Mouse (Mus musculus) lung, postnatal 0 days (tissue): ENCODE results near the gene Etnk2.

Experiments used
- CTCF ChIP-seq: IDR thresholded peaks from 2 replicates; pipeline ENCODE4 v1.5.1; 2016; ENCODE audit warnings: antibody characterized with exemption, mild to moderate bottlenecking
- EP300 ChIP-seq: IDR thresholded peaks from 2 replicates; pipeline ENCODE4 v1.6.1; 2016; ENCODE audit warnings: antibody characterized with exemption, mild to moderate bottlenecking, control low read depth

DNA sequence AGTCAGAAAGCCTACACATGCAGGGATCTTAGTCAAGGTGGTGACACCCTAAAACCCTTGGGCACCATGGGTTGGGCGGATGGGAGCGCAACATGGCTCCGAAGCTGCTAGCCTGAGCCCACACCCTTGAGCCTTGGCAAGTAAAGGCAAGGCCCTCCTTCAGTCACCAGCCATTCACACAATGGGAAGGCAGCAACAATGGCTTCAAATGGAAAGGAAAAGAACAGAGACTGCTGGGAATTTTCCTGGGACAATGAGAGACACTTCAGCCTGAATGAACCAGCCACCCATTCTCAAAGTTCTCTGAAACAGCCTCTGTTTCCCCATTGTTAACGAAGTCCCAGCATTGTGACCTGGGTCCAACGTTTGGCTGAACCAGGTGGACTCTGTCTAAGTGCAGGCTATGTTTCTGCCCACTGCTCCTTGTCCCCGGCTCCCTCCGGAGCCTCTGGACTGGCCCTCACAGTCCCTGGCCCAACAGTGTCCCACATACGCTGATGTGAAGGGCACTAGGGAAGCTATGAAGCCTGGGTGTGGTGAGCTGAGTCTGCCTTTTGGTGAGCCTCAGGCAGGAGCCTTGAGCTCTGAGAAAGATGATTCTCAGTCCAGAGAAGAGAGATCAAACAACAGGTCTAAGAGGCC, 48.3 kb downstream of the Etnk2 start:
- no peak for TF ChIP-seq CTCF
- TF ChIP-seq EP300: no peak
